ENCODE assay signal across 15 mouse cellular contexts in the genomic region with DNA sequence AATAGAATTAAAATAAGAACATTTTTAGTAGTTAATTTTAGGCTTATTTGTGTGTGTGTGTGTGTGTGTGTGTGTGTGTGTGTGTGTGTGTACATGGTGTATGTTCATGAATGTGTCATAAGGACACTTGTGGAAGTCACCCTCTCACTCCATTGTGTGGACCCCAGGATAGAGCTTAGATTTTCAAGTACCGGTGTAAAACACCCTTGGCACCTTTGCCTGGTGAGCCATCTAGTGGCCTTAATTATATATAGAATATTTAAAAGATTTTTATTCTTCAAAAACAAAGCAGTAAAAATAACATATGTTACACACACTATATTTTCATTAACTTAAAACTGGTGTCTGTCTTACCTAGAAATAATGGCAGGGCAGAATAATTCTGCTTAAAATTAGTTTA. TPM values are rescaled to one million over a fixed set of nuclear protein-coding genes. Genes with fewer than 3 reads are reported as not detected.
A peak's percentile ranks its signal among the peaks of the same experiment; 100 is the strongest.
DNase-seq lines count a peak whose midpoint lies in the region; ATAC-seq and TF ChIP-seq lines count a peak whose summit lies in the region.
"Had no signal": no experiment of that assay in that cellular context is flagged by ENCODE, and none has a peak within 500 bp of the region (broad histone marks: within the 10 kb centered on the region; RNA-seq: fewer than 3 reads in every experiment).

No protein-coding gene starts in this region.

- peaks cover 0 to 23% of the 10 kb centered on the region in 2 experiments; a peak in 2 of 4 replicates for H3K4me1 ChIP-seq in CH12.LX (ENCODE audit: control insufficient read depth in 1 of 2, insufficient read depth in 2 of 2)
- no peaks in the 10 kb centered on the region for H3K4me1 ChIP-seq in embryonic facial prominence, embryonic 14.5 days (ENCODE audit: control insufficient read depth, insufficient read depth, low read length)
- H3K4me1 ChIP-seq: embryonic facial prominence, embryonic 12.5 days; midbrain, embryonic 12.5 days; neural tube, embryonic 15.5 days had no signal

- H3K36me3 ChIP-seq in CH12.LX (replicated peaks in 1 of 2; ENCODE audit: control insufficient read depth in 1 of 2, insufficient read depth in 1 of 2, low read length in 1 of 2): peaks cover 0 to 15% of the 10 kb centered on the region in 2 experiments
- H3K36me3 ChIP-seq in embryonic facial prominence, embryonic 14.5 days (ENCODE audit: control insufficient read depth, insufficient read depth, low read length): peaks cover 31% of the 10 kb centered on the region

- H3K9ac ChIP-seq in CH12.LX (ENCODE audit: insufficient read depth, low read depth): no peak overlapping the region
- no peak overlapping the region for H3K9ac ChIP-seq in embryonic facial prominence, embryonic 14.5 days (ENCODE audit: low read depth, low read length)
- H3K9ac ChIP-seq: embryonic facial prominence, embryonic 12.5 days; liver, embryonic 12.5 days; midbrain, embryonic 12.5 days; neural tube, embryonic 15.5 days had no signal

- H3K4me2 ChIP-seq in CH12.LX (ENCODE audit: insufficient read depth, low read depth, poor library complexity, severe bottlenecking): no peak overlapping the region
- H3K4me2 ChIP-seq in embryonic facial prominence, embryonic 14.5 days (ENCODE audit: low read depth, low read length): no peak overlapping the region
- H3K4me2 ChIP-seq: embryonic facial prominence, embryonic 12.5 days; midbrain, embryonic 12.5 days; neural tube, embryonic 15.5 days had no signal

- peak; percentile 69 for TF ChIP-seq RAD21 in CH12.LX (IDR thresholded peaks at IDR 0.05; ENCODE audit: low read depth, low read length)

- H3K27me3 ChIP-seq in CH12.LX (replicated peaks): no peaks in the 10 kb centered on the region
- no peaks in the 10 kb centered on the region for H3K27me3 ChIP-seq in embryonic facial prominence, embryonic 14.5 days (replicated peaks; ENCODE audit: control insufficient read depth, insufficient read depth, low read length)
- H3K27me3 ChIP-seq: embryonic facial prominence, embryonic 12.5 days; liver, embryonic 12.5 days; midbrain, embryonic 12.5 days; neural tube, embryonic 15.5 days had no signal

- no peak for TF ChIP-seq EP300 in CH12.LX (IDR thresholded peaks at IDR 0.05; ENCODE audit: low read length)

- in situ Hi-C loops in CH12.LX (cut with MboI; ENCODE audit: low pct_ligation_motif_present, low pct_unique_long_range_greater_than_20kb, low sequenced_read_pairs): loop anchor here (5.0 to 10.0 kb wide), 2 partner anchors 76 to 219 kb away; no protein-coding TSS in a partner anchor

- no peak for TF ChIP-seq POLR2A in CH12.LX (IDR thresholded peaks at IDR 0.05; ENCODE audit: low read depth, low read length)

- H3K79me2 ChIP-seq in CH12.LX (replicated peaks; ENCODE audit: control insufficient read depth, extremely low read depth, insufficient read depth, poor library complexity, severe bottlenecking): no peaks in the 10 kb centered on the region

- H3K9me3 ChIP-seq in CH12.LX (replicated peaks; ENCODE audit: low read length): no peaks in the 10 kb centered on the region
- H3K9me3 ChIP-seq in embryonic facial prominence, embryonic 14.5 days (ENCODE audit: control insufficient read depth, low read length): no peaks in the 10 kb centered on the region
- H3K9me3 ChIP-seq: embryonic facial prominence, embryonic 12.5 days; liver, embryonic 12.5 days; midbrain, embryonic 12.5 days; neural tube, embryonic 15.5 days had no signal

- intact Hi-C loops in left cerebral cortex, adult 2 months (cut with DNase I): loop anchor here (2.0 to 5.0 kb wide), 3 partner anchors 81 to 223 kb away; no protein-coding TSS in a partner anchor

- 23% methylated on average over 1 of the region's 1 CpGs for WGBS in embryonic facial prominence, embryonic 14.5 days

- dilution Hi-C loops in CH12.LX (cut with MboI; ENCODE audit: extremely low pct_ligation_motif_present, extremely low pct_unique_long_range_greater_than_20kb, low sequenced_read_pairs): no loop called here

- DNase-seq in embryo, embryonic 10 days (ENCODE audit: low spot score): peak; percentile 24
- DNase-seq in embryo, embryonic 9.5 days (ENCODE audit: extremely low spot score): no peak
- DNase-seq in left cerebral cortex, adult 2 months (ENCODE audit: extremely low spot score in 1 of 2, low spot score in 2 of 2): no peak
- DNase-seq in left cerebral cortex, adult 8-10 months (ENCODE audit: low spot score in 2 of 2): no peak
- peak; percentile 32 for DNase-seq in CH12.LX (ENCODE audit: extremely low read depth)
- peak; percentile 15 for DNase-seq in embryonic facial prominence, embryonic 14.5 days (ENCODE audit: low spot score)
- DNase-seq in adrenal gland, postnatal 4 days (ENCODE audit: low spot score in 2 of 2): no peak
- no peak for DNase-seq in urinary bladder, postnatal 10 days (ENCODE audit: low spot score)
- DNase-seq: heart, postnatal 36 days; kidney, adult 9 months had no signal

- TF ChIP-seq CTCF in left cerebral cortex, adult 2 months (IDR thresholded peaks at IDR 0.05): peak; percentile 46
- peak in 1 of 2 experiments; percentile 64; a peak in 2 of 4 replicates for TF ChIP-seq CTCF in CH12.LX (conservative IDR thresholded peaks at IDR 0.05 in 1 of 2, IDR thresholded peaks at IDR 0.05 in 1 of 2; ENCODE audit: low read depth in 2 of 2, low read length in 2 of 2)

- no peak overlapping the region for H3K4me3 ChIP-seq in left cerebral cortex, adult 2 months
- H3K4me3 ChIP-seq in CH12.LX (replicated peaks in 1 of 3; ENCODE audit: low read depth in 2 of 3, low read length in 2 of 3, poor library complexity in 1 of 3): no peak overlapping the region
- H3K4me3 ChIP-seq in embryonic facial prominence, embryonic 14.5 days (ENCODE audit: low read depth, low read length): no peak overlapping the region
- H3K4me3 ChIP-seq: embryonic facial prominence, embryonic 12.5 days; liver, embryonic 12.5 days; midbrain, embryonic 12.5 days; neural tube, embryonic 15.5 days had no signal

- H3K27ac ChIP-seq in left cerebral cortex, adult 2 months: no peak overlapping the region
- no peak overlapping the region for H3K27ac ChIP-seq in CH12.LX (ENCODE audit: insufficient read depth, low read depth)
- no peak overlapping the region for H3K27ac ChIP-seq in embryonic facial prominence, embryonic 14.5 days (replicated peaks; ENCODE audit: low read depth, low read length)
- H3K27ac ChIP-seq: embryonic facial prominence, embryonic 12.5 days; liver, embryonic 12.5 days; midbrain, embryonic 12.5 days; neural tube, embryonic 15.5 days had no signal

- no peak for ATAC-seq in embryonic facial prominence, embryonic 14.5 days (ENCODE audit: low read depth)
- ATAC-seq: forebrain, embryonic 16.5 days had no signal

TF ChIP-seq in CH12.LX, 34 proteins besides CTCF, POLR2A, EP300 and RAD21:
- peak; percentile 51 for TF ChIP-seq SMC3 (IDR thresholded peaks at IDR 0.05; ENCODE audit: low read depth, low read length)
- no peak for TF ChIP-seq UBTF (IDR thresholded peaks at IDR 0.05; ENCODE audit: low read depth, low read length)
- TF ChIP-seq POLR2AphosphoS2 (IDR thresholded peaks at IDR 0.05; ENCODE audit: low read depth, low read length): no peak

RNA-seq across cellular contexts. Expression of a gene that starts 20.4 kb away (rescaled TPM):
- 10 to 100 TPM; 59.3 to 59.6 TPM for total RNA-seq in left cerebral cortex, adult 2 months (2021)
- 10 to 100 TPM; 38.5 to 52.3 (median 47.0) TPM for total RNA-seq in left cerebral cortex, adult 8-10 months (2022)
- total RNA-seq in CH12.LX (2012; rRNA removed) (2.5 and 3.4 TPM in 2 replicates), CH12.LX (2014; rRNA removed) (4.4 and 5.0 TPM in 2 replicates)
- 5.7 and 6.1 TPM in 2 replicates for polyA plus RNA-seq in CH12.LX (2012; ENCODE audit: insufficient read length, low read depth)
- polyA plus RNA-seq in embryonic facial prominence, embryonic 14.5 days (2014; fragmentation: Nextera tagmentation; extraction: Ambion mirVana): 32.3 and 32.5 TPM in 2 replicates
- 10 to 100 TPM; 24.6 to 25.5 TPM for total RNA-seq in adrenal gland, postnatal 4 days (2021)

RNA-seq across cellular contexts. Expression of a gene that starts 20.5 kb away (rescaled TPM):
- 100 to 1,000 TPM; 134 to 136 TPM for total RNA-seq in left cerebral cortex, adult 2 months (2021)
- total RNA-seq in left cerebral cortex, adult 8-10 months (2022): 100 to 1,000 TPM; 114 to 140 (median 123) TPM
- total RNA-seq in CH12.LX (2012; rRNA removed): 7.7 and 9.7 TPM in 2 replicates
- total RNA-seq in CH12.LX (2014; rRNA removed): 11.4 and 13.5 TPM in 2 replicates
- 15.0 and 16.7 TPM in 2 replicates for polyA plus RNA-seq in CH12.LX (2012; ENCODE audit: insufficient read length, low read depth)
- 12.7 and 13.4 TPM in 2 replicates for polyA plus RNA-seq in embryonic facial prominence, embryonic 14.5 days (2014; fragmentation: Nextera tagmentation; extraction: Ambion mirVana)
- total RNA-seq in adrenal gland, postnatal 4 days (2021): 10 to 100 TPM; 52.2 to 60.1 TPM

Comparison
In these comparisons a context has a peak if more than half of its experiments do, and no peak if none do; other contexts are left out.
1. DNase-seq: peak in embryo, embryonic 10 days (single experiment), CH12.LX (single experiment) and embryonic facial prominence, embryonic 14.5 days (single experiment); none in embryo, embryonic 9.5 days (single experiment), left cerebral cortex, adult 2 months (0 of 2), left cerebral cortex, adult 8-10 months (0 of 2), adrenal gland, postnatal 4 days (0 of 2) and urinary bladder, postnatal 10 days (single experiment).
2. RNA of a gene that starts 20.4 kb away (total RNA-seq): 59.3 to 59.6 TPM in left cerebral cortex, adult 2 months, 38.5 to 52.3 TPM in left cerebral cortex, adult 8-10 months and 24.6 to 25.5 TPM in adrenal gland, postnatal 4 days; 2.5 to 5.0 TPM in CH12.LX; every median in the first group is over 4 times any median in the second.